Mouse (Mus musculus) thymus, postnatal 10 days (tissue): Measurements from ENCODE around the gene Cacna1g.
A peak's percentile ranks its signal among the peaks of the same experiment; 100 is the strongest.

Experiments
- DNase-seq, 2 experiments: peaks; one replicate each; pipeline ENCODE4 v3.0.0; 2021; ENCODE audit warnings: low spot score in 2 of 2

The Cacna1g gene

DNA sequence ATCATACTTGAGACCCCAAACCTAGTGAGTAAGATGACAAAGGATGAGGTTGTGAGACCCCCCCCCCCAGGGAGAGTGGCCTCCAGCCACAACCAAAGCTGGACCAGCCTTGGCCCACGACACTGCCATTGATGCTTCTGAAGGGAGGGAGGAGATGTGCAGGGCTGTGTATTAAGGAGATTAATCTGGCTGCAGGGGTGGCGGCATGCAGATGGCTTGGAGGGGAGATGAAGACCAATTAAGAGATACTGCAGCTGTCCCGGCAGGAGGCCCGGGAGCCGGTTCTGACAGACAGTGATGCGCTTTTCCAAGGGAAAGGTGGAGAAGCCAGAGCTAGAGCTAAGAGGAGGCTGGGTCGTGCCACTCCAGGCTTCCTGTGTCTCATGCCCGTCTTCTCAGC, 24.8 kb downstream of the Cacna1g start:
- no peak for DNase-seq

DNA sequence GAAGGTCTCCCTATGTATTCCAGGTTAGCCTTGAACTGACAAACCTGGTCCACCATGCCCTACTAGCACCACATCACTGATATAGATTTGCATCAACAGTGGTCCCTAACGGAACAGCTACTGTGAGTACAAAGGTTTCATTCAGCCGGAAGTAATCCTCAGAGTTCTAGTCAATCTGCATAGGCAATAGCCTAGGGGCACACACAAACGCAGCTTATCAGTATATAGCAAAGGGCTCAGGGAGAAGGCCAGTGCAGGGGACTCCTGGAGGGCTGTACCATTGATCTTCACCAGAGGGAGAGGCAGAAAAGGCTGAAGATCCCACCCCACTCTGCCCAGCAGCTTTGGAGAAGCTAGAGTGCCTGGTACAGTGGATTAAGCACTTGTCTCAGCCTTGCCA, 27.0 kb downstream of the Cacna1g start:
- no peak for DNase-seq

DNA sequence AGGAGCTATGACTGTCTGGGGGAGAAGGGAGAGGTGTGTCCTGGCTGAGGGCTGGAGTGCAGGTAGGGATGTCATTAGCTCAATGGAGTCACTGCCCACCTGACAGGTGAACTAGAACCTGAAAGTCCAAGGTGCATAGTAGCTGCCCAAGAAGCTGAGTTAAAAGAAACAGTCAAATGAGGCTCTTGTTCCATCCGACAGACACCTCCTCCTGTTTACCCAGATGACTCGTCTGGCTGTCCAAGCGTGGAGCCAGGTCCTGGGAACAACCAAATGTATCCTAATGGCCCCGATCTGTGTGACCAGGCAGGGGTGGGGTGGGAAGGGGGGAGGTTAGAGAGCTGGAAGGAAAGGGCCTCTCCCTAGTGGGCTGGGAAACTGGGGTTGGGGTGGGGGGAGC, 28.7 kb downstream of the Cacna1g start:
- no peak for DNase-seq

DNA sequence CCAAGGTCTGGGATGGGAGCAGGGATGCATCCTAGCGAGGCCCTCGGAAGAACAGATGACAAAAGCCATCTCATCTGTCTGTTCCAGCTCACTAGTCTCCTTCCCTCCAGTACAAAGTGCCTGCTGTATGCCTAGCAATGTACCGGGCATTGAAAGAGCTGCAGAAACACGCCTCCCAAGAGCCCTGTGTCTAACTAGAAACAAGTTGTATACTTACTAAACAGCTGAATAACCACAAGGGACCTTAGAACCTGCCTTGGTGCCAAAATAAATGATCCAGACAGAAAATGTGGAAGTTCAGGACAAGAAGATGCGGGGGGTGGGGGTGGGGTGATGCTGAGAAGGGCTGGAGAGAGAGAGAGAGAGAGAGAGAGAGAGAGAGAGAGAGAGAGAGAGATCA, 29.2 kb downstream of the Cacna1g start:
- no peak for DNase-seq

DNA sequence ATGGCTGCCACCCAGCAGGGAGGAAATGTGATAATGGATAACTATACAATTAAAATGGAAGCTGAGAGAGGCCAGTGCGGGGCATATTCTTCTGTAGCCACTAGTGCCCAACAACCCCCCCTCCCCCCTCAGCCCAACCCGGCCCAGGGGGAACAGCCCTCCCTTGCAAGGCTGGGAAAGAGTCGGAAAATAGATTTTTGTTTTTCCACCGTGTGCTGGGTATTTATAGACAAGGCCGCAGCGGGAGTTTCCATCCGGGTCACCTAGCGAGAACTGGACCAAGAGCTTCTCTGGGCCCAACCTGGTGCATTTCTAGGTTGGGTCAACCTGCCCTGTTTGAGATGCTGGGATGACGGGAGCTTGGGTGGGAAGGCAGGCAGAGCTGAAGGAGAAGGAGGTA, 32.2 kb downstream of the Cacna1g start:
- DNase-seq, result no peak

DNA sequence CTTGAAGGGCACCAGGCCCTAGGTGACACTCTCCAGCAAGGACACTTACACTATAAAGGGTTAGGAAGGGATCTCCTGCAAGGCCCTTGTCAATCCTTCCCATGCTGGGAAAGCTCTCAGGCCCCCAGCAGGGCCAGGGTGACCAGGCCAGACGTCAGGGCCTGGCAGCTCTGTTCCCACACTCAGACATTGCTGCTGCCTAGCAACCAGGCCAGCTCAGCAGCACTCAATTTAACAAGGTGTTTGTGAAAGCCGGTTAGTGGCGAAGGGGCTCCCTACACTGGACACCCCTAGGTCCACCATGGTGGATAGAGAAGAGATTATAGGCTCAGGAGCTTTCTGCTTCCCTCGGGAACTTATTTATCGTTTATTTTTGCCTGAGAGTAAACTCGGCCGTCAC, 32.9 kb downstream of the Cacna1g start:
- no peak for DNase-seq

DNA sequence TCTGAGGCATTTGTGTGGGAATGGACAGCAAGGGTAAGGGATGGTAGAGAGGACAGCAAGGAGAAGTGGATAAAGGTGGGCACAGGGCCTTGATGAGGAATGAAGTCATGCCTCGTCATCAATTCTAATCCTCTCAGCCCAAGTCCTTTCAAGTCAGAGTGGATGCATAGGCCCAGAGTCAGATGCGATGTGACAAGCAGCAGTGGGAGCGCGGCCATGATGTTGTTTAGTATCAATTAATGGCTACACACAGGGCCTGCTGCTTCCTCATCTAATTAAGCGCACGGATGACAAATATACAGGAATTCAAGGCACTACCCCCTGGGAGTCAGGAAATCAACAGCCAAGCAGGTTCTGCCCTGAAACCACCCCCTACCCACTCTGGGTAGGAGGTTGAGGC, 33.6 kb downstream of the Cacna1g start:
- no peak for DNase-seq

DNA sequence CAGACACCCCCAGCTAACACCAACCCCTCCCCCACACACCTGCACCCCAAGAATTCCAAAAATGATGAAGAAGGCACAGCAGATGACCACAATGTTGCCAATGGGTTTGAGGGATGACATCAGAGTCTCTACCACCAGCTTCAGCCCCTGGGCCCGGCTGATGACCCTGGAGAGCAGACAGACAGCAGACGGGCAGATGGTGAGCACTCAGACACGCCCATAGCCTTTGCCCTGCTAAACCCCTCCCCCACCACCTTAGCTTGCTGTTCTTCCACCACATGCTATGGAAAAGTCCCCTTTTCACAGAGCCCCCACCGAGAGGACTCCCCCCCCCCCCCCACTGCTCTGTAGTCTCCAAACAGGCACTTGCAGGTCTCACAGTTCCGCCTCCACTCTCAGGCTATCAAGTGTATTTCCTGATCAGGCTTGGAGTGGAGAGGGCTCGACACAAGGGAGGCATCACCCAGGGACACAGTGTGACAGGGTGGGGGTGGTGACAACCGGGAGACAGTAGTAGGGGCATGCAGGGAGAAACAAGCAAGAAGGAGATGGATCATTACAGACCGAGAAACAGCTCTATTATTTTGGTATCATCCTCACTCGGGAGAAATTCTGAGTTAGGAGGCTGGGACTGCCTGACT, 44.9 kb downstream of the Cacna1g start:
- DNase-seq, result no peak

DNA sequence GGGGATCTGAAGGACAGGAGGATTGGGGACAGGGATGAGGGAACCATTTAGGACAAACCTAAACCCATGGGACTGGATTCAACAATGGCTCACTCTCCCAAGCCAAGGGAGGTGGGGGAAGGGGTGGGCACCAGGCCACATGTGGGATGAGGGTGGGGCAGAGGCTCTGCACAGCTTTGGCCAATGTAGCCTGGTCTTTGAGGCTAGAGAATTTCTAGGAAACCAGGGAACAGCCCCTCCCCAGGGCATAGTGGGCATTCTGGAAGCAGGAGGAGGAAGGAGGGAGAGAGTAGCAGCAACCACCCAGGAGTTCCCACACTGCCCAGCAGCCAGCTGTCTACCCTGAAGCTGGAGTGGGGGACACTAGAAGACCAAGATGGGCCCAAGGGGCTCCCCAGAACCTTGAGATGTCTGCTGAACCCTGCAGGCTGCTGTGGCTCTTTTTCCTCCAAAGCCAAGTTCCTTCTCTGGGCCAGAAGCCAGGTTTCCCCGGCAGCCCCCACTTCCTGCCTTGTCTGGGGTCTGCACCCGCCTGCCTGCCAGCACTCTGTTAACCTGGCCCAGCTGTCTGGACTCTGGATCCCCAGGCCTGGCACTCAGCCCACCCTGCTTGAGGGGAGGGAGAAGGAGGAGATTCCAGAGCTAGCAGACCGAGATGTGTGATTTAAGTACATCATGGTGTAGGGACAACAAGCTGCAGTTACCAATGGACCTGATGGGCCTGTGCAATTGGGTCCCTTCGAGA, 45.7 kb downstream of the Cacna1g start:
- DNase-seq, result no peak

DNA sequence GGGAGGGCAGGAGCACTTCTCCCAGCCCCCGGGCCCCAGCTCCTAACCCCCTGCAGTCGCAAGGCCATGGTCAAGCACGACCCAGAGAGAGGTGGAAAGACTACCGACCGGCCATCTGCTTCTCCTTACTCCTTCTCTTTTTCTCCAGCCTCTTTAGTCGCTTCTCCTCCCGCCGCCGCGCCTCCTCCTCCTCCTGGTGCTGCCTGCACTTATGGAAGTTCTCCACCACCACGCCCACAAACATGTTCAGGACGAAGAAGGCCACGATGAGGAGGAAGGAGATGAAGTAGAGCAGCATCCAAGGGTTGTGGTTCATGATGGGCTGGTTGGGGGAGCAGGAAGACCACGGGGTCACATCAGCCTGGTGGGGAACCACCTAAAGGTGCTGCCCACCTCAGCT, 48.3 kb downstream of the Cacna1g start:
- DNase-seq, result no peak

DNA sequence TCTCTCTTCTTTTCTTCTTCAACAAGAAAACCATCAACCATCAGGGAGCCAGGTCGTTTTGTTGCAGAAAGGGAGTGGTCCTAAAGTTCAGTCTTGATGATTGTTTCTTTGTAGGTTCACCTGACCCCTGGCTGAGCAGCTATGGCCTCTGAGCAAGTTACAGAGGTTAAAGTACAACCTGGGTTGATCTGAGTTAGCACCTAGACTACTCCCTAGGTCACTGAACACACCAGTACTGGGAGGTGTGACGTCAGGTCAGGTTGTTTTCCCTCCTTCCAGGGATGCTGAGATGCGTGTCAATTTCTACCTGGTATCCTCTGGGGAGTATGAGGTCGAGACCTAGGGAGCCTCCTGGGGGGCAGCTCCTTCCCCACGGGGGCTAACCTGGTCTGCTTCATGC, 48.8 kb downstream of the Cacna1g start:
- no peak for DNase-seq

DNA sequence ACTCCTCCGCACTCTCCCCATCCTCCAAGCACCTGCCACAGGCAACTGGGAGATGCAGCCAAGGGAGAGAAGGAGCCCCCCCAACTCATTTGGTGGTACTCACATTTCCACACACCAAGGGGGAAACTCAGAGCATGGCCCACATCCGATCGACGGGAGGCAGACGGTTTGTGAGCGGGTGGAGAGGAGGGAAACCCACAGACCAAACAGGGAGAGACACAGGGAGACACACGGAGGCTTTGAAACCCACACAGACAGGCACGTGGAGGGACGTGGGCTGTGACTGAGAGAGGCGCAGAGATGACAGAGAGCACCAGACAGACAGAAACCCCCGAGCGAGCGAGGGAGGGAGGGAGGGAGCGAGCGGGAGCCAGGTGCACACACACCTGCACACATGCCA, 49.6 kb downstream of the Cacna1g start:
- peak; percentile 16 to 19 for DNase-seq

DNA sequence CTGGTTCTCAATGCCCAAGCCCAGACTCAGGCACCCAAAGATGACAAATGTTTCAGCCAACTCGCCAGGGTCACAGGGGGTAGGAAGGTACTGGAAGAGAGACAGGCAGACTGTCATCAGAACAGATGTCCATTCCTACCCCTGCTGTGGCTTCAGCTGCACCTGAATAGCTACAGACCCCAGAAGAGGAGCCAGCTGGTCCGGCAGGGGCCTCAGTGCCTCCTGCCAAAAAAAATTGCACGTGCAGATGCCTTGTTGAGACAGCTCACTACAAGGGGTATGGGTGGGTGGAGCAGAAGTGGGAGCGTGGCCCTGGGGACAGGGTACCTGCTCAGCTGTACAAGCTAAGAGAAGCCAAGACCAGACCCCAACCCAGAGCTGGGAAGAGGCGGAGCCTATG, 50.1 kb downstream of the Cacna1g start:
- DNase-seq, result no peak

DNA sequence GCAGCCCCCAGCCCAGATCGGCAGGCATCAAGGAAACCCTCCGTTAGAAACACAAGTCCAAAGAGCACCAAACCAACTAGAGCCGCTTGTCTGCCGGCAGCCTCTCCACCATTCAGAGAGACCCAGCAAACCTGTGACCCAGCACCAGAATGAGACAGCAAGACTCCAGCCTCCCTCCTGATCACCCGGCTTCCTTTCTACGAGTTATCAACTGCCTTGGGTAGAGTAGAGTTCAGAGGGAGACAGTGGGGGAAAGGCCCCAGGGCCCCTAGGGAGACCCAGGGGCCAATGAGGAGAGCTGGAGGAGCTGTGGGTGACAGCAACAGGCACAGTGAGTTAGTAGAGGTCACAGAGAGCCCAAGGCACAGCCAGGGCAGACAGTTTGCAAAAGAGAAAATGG, 53.0 kb downstream of the Cacna1g start:
- DNase-seq, result no peak

DNA sequence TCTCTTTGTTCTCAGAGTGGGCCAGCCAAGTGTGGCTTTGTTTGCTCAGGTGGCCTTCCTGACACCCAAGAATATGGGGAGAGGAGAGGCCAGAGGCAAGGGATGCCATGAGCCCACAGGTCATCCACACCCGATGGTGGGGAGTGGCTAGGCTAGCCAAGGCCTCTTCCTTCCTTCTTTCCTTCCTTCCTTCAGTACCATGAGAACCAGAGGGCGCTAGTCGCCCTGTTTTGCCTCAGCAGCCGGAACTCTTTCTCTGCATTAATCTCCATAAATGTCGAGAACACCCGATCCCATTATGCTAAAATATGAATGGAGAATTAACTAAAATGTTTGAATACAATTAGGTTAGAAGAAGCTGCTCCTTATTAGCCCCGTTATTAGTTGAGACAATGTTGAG, 53.7 kb downstream of the Cacna1g start:
- no peak for DNase-seq

DNA sequence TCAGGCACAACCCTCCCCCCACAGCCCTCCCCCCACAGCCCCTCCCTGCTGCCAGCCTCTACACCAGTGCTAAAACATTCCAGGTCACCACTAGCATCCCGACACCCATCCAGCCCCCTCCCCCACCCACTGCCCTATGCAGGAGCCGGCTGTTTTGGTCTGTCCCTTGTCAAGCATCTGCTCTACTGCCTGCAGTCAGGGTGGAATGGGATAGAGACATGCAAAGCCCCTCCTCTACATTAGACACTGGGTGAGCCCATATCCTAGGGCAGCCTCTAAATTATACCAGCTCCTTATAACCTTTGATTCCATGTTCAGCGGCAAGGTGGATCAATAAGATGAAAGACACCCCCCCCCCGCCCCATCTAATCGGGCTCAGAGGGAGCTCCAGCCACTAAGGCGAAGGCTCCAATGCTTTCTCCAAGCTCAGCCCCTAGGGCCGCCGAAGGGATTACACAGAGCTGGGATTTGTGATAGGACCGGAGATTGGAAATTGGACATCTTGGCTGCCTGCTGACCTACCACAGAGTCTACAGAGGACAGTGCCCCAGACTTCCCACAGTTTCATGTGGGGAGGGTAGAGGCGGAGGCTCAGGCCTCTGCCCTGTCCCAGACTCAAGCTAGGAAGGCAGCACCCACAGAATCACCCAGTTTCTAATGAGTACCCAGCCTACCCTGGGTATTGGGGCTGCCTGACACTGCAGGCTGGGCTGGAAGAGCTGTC, 54.8 kb downstream of the Cacna1g start:
- no peak for DNase-seq

DNA sequence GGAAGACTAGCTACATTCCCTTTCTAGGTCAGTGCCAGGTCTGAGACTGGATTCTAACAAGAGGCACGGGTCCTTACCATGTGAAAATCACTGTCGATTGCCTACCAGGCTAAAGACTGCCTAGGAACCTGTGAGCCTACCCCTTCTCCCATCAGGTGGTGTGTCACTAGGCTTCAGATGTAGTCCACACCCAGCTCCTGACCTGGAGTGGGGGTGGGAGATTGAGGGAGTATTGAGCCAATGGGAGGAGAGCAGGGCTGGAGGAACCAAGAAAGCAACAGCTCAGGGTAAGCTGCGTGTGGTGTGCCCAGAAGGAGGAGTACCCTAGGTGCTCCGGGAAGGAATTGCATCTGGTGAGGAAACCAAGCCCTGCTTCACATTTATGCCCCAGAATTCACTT, 60.0 kb downstream of the Cacna1g start:
- DNase-seq, result no peak

DNA sequence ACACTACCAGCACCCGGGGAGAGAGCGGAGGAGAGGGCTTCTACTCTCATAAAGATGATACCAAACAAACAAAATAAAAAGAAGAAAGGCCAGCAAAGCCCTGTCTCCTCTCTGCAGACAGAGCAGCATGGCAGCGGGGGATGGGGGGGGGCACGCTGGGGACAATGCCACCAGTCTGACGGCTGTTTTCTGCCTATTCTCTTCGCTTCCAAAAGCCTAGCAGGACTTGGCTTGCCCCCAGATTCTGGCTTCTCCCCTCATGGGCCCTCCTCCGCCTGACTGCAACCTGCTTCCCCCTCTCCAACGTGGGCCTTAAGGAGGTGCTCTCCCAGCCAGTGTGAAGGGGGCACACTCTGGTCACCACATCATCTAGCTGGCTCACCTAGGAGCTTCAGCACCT, 60.5 kb downstream of the Cacna1g start:
- DNase-seq, result no peak

DNA sequence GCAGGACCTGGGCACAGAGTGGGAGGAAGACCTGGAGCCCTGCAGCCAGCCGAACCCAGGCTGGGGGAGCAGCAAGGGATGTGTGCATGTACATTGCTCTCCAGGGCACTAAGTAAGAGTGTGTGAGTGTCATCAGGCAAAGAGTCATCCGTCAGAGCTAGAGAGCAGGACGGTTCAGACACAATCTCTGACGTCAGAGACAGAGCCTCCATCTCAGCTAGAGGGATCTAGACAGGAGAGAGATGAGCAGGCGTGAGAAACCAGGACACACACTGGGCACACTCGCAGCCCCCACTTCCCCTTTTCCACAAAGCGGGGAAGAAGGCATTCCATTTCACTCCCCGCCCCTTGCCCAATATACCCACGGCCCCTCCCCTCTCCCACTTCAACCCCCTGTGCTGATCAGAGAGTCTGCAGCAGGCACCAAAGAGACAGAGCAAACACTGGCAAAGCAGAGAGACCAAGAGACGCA, 61.0 kb downstream of the Cacna1g start:
- DNase-seq, result no peak

DNA sequence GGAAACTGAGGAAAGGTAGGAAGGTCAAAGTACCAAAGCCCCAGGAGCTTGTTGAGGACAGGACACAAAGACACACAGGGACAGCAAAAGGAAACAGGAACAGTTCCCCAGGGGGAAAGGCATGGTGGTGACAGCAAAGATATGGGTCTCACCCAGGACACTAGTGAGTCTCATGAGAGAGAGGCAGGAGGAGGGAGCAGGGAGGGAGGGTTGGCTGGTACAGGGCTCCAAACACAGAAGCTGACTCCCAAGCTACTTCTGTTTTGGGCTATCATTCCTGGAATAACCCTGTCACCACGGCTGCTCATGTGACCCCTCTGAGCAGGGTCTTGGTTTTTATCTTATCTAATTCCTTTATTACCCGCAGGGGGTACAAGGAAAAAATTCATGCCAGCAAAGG, 61.4 kb downstream of the Cacna1g start:
- DNase-seq, result no peak

DNA sequence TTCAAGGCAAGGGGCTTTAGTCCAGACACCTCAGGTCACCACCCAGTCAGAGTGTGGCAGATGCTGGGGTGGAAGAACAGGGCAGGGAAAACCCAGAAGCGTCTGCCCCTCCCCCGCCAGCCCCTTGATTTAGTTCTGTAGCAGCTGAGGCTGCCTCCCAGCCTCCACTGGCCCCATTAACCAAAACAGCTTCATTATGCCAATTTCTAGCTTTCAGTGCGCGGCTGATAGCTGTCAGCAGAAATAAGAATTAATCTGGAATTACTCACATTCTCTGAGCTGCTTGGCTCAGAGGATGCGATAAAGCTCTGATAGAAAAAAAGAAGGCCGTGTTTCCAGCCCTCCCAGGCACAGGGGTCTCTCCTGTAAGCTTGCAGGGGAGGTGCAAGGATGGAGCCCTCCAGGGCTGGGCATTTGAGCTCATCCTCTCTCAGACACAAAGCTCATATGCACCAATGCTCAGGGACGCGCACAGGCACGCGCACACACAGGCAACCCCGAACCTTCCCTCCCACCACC, 66.1 kb downstream of the Cacna1g start:
- DNase-seq, result peak in 1 of 2 experiments; percentile 37

DNA sequence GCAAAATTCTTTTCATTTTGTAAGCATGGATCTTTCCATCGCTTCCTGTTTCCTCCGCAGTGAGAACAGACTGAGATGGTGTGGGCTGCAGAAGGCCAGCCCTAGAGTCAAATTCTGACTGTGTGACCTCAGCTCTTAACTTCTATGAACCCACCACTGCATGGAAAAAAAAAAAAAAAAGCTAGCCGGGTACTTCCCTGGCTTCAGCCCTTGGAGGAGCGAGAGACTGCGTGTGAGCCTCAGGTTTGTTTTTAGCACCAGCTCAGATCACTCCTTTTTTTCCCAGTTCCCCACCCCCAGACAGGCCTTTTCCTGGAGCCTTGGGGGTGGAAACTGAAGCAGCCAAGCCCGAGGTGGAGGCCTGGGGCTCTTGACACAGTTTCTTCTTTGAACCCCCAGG, 68.7 kb downstream of the Cacna1g start:
- no peak for DNase-seq
